Mouse (Mus musculus) megakaryocyte, embryonic 14.5 days (primary cell): Measurements from ENCODE around the gene Bloc1s5.

Source experiments
- FLI1 ChIP-seq: IDR thresholded peaks from 2 replicates; pipeline ENCODE4 v1.6.1; 2012; ENCODE audit warnings: low read length, inconsistent platforms, mixed read lengths
- GATA1 ChIP-seq: IDR thresholded peaks from 3 replicates; pipeline ENCODE4 v1.6.1; 2012; ENCODE audit warnings: mixed read lengths, low read length, inconsistent platforms, borderline replicate concordance

- TF ChIP-seq GATA1 (no peak), FLI1 (no peak)
These were observed 37.4 kb upstream of the Bloc1s5 start for GRCm38 (mm10) chr13:38672336-38672735.
